Mouse (Mus musculus): ENCODE measurements around the gene Satb1. TPM values are rescaled to one million over a fixed set of nuclear protein-coding genes. Genes with fewer than 3 reads are reported as not detected.

Gene Satb1
- polyA plus RNA-seq, 1 experiment from 2014 or later: 44.1 TPM

DNA sequence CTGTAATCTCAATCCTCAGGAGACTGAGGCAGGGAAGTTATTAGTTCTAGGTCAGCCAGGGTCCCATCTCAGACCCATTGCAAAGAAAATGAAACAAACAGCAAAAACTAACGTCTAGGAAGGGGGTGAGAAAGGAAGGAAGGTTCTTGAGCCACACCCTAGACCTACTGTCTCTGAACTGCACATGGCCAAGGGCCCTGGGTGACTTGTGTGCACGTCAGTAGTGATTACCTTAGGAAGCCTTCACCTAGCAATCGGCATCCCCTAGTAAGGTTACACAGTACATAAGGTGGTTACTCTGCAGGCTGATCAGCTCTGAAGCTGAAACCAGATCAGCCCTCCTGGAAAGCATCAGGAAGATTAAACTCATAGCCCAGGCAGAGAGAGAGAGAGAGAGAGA, 22.2 kb upstream of the Satb1 start:
- Histone ChIP-seq H3K9ac (no peak overlapping the region), H3K4me2 (replicated peaks) (no peak overlapping the region), H3K27ac (no peak overlapping the region), H3K4me3 (replicated peaks; ENCODE audit: low read length) (no peak overlapping the region), H3K9me3 (ENCODE audit: control insufficient read depth, low read length) (no peaks in the 10 kb centered on the region), H3K4me1 (replicated peaks; ENCODE audit: control insufficient read depth, insufficient read depth, low read length) (no peaks in the 10 kb centered on the region), H3K27me3 (ENCODE audit: control insufficient read depth, insufficient read depth, low read length) (no peaks in the 10 kb centered on the region), H3K36me3 (replicated peaks; ENCODE audit: control insufficient read depth, insufficient read depth) (no peaks in the 10 kb centered on the region)
- ATAC-seq (ENCODE audit: low FRiP score) (no peak), DNase-seq (ENCODE audit: low spot score) (no peak)
- 82% methylated on average over 3 of the region's 3 CpGs for WGBS

DNA sequence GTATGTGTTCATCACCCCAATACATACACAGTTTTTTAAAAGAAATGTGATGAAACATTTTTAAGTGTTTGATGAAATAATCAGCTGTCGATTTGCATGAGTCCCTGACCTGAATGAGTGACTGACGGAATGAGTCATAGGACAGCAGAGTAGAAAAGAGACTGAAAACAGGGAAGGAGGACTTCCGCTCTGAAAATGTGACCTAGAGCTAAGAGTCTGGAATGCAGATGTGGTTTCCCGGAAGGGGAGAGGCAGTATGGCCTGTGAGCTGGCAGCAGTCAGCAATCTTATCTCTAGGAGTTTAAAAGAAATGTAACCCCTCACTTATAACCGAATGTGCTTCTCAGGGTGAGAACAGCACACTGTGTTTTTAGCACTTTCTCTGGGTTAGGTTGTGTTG, 20.9 kb upstream of the Satb1 start:
- H3K4me2 ChIP-seq (replicated peaks): no peak overlapping the region
- no peaks in the 10 kb centered on the region for H3K9me3 ChIP-seq (ENCODE audit: control insufficient read depth, low read length)
- no peaks in the 10 kb centered on the region for H3K4me1 ChIP-seq (replicated peaks; ENCODE audit: control insufficient read depth, insufficient read depth, low read length)
- no peak overlapping the region for H3K9ac ChIP-seq
- DNase-seq (ENCODE audit: low spot score): no peak
- 91% methylated on average over 5 of the region's 5 CpGs for WGBS
- H3K27ac ChIP-seq: no peak overlapping the region
- no peaks in the 10 kb centered on the region for H3K36me3 ChIP-seq (replicated peaks; ENCODE audit: control insufficient read depth, insufficient read depth)
- no peak for ATAC-seq (ENCODE audit: low FRiP score)
- no peak overlapping the region for H3K4me3 ChIP-seq (replicated peaks; ENCODE audit: low read length)
- H3K27me3 ChIP-seq (ENCODE audit: control insufficient read depth, insufficient read depth, low read length): no peaks in the 10 kb centered on the region

GRCm38 (mm10) chr17:51840596-51840995, 7.5 kb upstream of the Satb1 start:
- DNase-seq (ENCODE audit: low spot score): no peak
- Histone ChIP-seq H3K4me1 (replicated peaks; ENCODE audit: control insufficient read depth, insufficient read depth, low read length) (no peaks in the 10 kb centered on the region), H3K9ac (no peak overlapping the region), H3K4me3 (replicated peaks; ENCODE audit: low read length) (no peak overlapping the region), H3K4me2 (replicated peaks) (no peak overlapping the region), H3K27me3 (ENCODE audit: control insufficient read depth, insufficient read depth, low read length) (no peaks in the 10 kb centered on the region), H3K36me3 (replicated peaks; ENCODE audit: control insufficient read depth, insufficient read depth) (no peaks in the 10 kb centered on the region), H3K27ac (no peak overlapping the region), H3K9me3 (ENCODE audit: control insufficient read depth, low read length) (no peaks in the 10 kb centered on the region)
- WGBS: 64% methylated on average over 6 of the region's 6 CpGs
- no peak for ATAC-seq (ENCODE audit: low FRiP score)

DNA sequence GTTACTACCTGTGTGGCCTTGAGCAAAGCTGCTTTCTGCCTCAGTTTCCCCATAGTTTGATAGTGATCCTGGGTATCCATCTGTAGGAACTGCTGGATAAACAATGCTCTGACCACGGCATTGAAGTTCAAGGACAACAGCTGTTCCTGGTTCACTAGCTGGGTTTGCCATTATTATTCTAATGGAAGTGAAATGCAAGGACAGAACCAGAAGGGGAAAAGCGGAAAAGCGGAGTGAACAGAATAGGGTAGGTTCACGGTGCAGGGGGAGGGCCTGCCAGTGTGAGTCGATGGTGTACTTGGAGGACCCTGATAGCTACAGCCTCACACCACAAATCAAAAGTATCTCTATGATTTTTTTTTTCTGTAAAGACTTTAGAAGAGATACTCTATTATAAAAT, 6.4 kb upstream of the Satb1 start:
- 61% methylated on average over 5 of the region's 5 CpGs for WGBS
- Histone ChIP-seq H3K9me3 (ENCODE audit: control insufficient read depth, low read length) (no peaks in the 10 kb centered on the region), H3K27me3 (ENCODE audit: control insufficient read depth, insufficient read depth, low read length) (peaks cover 9% of the 10 kb centered on the region; the same call in 1 of the 2 replicates), H3K4me3 (replicated peaks; ENCODE audit: low read length) (no peak overlapping the region), H3K36me3 (replicated peaks; ENCODE audit: control insufficient read depth, insufficient read depth) (no peaks in the 10 kb centered on the region), H3K4me2 (replicated peaks) (no peak overlapping the region), H3K27ac (no peak overlapping the region), H3K4me1 (replicated peaks; ENCODE audit: control insufficient read depth, insufficient read depth, low read length) (no peaks in the 10 kb centered on the region), H3K9ac (no peak overlapping the region)
- DNase-seq (ENCODE audit: low spot score): no peak
- no peak for ATAC-seq (ENCODE audit: low FRiP score)

GRCm38 (mm10) chr17:51836901-51837300, 3.8 kb upstream of the Satb1 start:
- H3K9me3 ChIP-seq (ENCODE audit: control insufficient read depth, low read length): no peaks in the 10 kb centered on the region
- DNase-seq (ENCODE audit: low spot score) (no peak), ATAC-seq (ENCODE audit: low FRiP score) (no peak)
- no peak overlapping the region for H3K27ac ChIP-seq
- H3K27me3 ChIP-seq (ENCODE audit: control insufficient read depth, insufficient read depth, low read length): peaks cover 12% of the 10 kb centered on the region
- no peak overlapping the region for H3K4me3 ChIP-seq (replicated peaks; ENCODE audit: low read length)
- H3K36me3 ChIP-seq (replicated peaks; ENCODE audit: control insufficient read depth, insufficient read depth): no peaks in the 10 kb centered on the region
- no peak overlapping the region for H3K9ac ChIP-seq
- no peak overlapping the region for H3K4me2 ChIP-seq (replicated peaks)
- H3K4me1 ChIP-seq (replicated peaks; ENCODE audit: control insufficient read depth, insufficient read depth, low read length): peaks cover 2% of the 10 kb centered on the region
- 14% methylated on average over 1 of the region's 1 CpGs for WGBS

GRCm38 (mm10) chr17:51836243-51836642, 3.2 kb upstream of the Satb1 start:
- ATAC-seq (ENCODE audit: low FRiP score) (no peak), DNase-seq (ENCODE audit: low spot score) (no peak)
- H3K36me3 ChIP-seq (replicated peaks; ENCODE audit: control insufficient read depth, insufficient read depth): no peaks in the 10 kb centered on the region
- H3K4me3 ChIP-seq (replicated peaks; ENCODE audit: low read length): no peak overlapping the region
- H3K27ac ChIP-seq: no peak overlapping the region
- H3K9me3 ChIP-seq (ENCODE audit: control insufficient read depth, low read length): no peaks in the 10 kb centered on the region
- WGBS: 88% methylated on average over 5 of the region's 5 CpGs
- peaks cover 19% of the 10 kb centered on the region for H3K27me3 ChIP-seq (ENCODE audit: control insufficient read depth, insufficient read depth, low read length)
- H3K4me1 ChIP-seq (replicated peaks; ENCODE audit: control insufficient read depth, insufficient read depth, low read length): peaks cover 8% of the 10 kb centered on the region
- H3K4me2 ChIP-seq (replicated peaks): no peak overlapping the region
- H3K9ac ChIP-seq: no peak overlapping the region

DNA sequence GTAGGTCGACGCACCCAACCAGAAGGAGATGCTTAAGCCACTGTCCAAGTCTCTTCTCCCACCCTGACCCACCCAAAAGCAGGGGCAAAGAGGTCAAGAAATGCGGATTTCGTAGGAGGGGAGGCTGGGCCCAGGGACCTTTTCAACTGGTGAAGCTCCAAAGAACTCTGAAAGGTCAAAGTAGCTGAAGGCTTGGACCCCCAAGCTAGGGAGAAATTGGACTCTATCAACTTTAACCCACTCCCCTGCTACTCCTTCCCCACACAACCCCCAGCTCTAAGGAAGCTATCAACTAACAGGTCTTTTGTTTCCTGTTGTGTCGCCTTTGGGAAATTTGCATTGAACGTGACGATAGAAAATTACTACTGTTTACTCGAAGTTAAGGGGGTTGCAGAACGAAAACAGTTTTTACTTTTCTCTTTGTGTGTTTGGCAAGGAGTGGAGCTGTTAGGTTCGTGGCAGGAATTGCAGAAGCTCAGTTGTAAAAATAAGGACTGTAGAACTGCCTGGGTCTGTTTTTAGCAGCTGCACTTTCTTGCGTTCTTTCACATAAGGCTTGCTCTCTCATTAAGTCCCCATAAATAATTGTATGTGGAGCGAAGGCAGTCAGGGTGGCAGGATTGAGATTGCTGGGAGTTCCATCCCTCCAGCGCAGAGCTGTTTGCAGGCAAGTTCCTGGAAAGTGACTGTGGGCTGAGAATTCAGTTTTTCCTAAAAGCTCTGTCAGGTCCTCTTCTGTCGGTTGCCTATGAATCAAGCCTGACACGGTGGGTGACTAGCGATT, 680 bp upstream of the Satb1 start:
- no peak overlapping the region for H3K27ac ChIP-seq
- DNase-seq (ENCODE audit: low spot score) (no peak), ATAC-seq (ENCODE audit: low FRiP score) (no peak)
- peaks cover 33% of the 10 kb centered on the region for H3K27me3 ChIP-seq (ENCODE audit: control insufficient read depth, insufficient read depth, low read length)
- H3K4me1 ChIP-seq (replicated peaks; ENCODE audit: control insufficient read depth, insufficient read depth, low read length): peaks cover 9% of the 10 kb centered on the region
- H3K9me3 ChIP-seq (ENCODE audit: control insufficient read depth, low read length): no peaks in the 10 kb centered on the region
- H3K36me3 ChIP-seq (replicated peaks; ENCODE audit: control insufficient read depth, insufficient read depth): no peaks in the 10 kb centered on the region
- peak overlapping the region; percentile 78 for H3K4me3 ChIP-seq (replicated peaks; ENCODE audit: low read length)
- peak overlapping the region; percentile 74 for H3K9ac ChIP-seq
- H3K4me2 ChIP-seq (replicated peaks): peak overlapping the region; percentile 100
- 3% methylated on average over 16 of the region's 16 CpGs for WGBS

DNA sequence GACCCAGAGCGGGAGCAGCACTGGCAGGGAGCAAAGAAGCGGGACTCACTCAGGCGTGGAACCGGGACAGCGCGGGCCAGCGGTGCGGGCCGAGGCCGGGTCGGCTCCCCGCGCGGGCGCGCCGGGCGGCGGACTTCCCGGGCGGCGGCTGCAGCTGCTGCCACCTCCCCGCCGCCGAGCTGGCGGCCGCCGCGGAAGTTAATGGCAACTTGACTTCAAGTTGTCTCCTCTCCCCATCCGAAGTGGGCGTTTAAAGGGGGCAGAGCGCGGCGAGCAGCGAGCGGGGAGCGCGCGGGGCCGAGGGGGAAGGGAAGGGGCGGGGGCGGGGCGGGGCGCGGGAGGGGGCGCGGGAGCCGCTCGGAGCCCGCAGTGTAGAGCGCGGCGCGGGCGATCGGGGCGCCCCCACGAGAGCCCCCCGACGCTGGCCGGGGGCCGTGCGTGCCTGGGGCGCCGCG, 642 bp downstream of the Satb1 start:
- H3K4me1 ChIP-seq (replicated peaks; ENCODE audit: control insufficient read depth, insufficient read depth, low read length): peaks cover 9% of the 10 kb centered on the region
- WGBS: 1% methylated on average over 28 of the region's 66 CpGs
- peak overlapping the region; percentile 78 for H3K4me3 ChIP-seq (replicated peaks; ENCODE audit: low read length)
- peak overlapping the region; percentile 100 for H3K4me2 ChIP-seq (replicated peaks)
- H3K27ac ChIP-seq: peak overlapping the region; percentile 56; the same call in 1 of the 2 replicates
- ATAC-seq (ENCODE audit: low FRiP score) (peak; percentile 84), DNase-seq (ENCODE audit: low spot score) (no peak)
- H3K9me3 ChIP-seq (ENCODE audit: control insufficient read depth, low read length): no peaks in the 10 kb centered on the region
- peak overlapping the region; percentile 74 for H3K9ac ChIP-seq
- H3K27me3 ChIP-seq (ENCODE audit: control insufficient read depth, insufficient read depth, low read length): peaks cover 33% of the 10 kb centered on the region
- no peaks in the 10 kb centered on the region for H3K36me3 ChIP-seq (replicated peaks; ENCODE audit: control insufficient read depth, insufficient read depth)

GRCm38 (mm10) chr17:51831702-51832420, 1.2 kb downstream of the Satb1 start:
- peak; percentile 51; the same call in 1 of the 2 replicates for ATAC-seq (ENCODE audit: low FRiP score)
- Histone ChIP-seq H3K4me2 (replicated peaks) (peak overlapping the region; percentile 100), H3K9me3 (ENCODE audit: control insufficient read depth, low read length) (no peaks in the 10 kb centered on the region), H3K27me3 (ENCODE audit: control insufficient read depth, insufficient read depth, low read length) (peaks cover 33% of the 10 kb centered on the region), H3K4me1 (replicated peaks; ENCODE audit: control insufficient read depth, insufficient read depth, low read length) (peaks cover 9% of the 10 kb centered on the region), H3K36me3 (replicated peaks; ENCODE audit: control insufficient read depth, insufficient read depth) (no peaks in the 10 kb centered on the region), H3K27ac (no peak overlapping the region), H3K4me3 (replicated peaks; ENCODE audit: low read length) (peak overlapping the region; percentile 78), H3K9ac (peak overlapping the region; percentile 74)
- DNase-seq (ENCODE audit: low spot score): no peak
- under 1% methylated on average over 57 of the region's 57 CpGs for WGBS
